Mouse (Mus musculus) lung, postnatal 0 days (tissue): ENCODE data around the gene Efna5. TPM values are rescaled to one million over a fixed set of nuclear protein-coding genes. Genes with fewer than 3 reads are reported as not detected.

Experiments
- ATAC-seq: fragments of 200-750 bp; cut with Nextera tagmentation; 2 replicates; pipeline ENCODE4 v1.8.0; 2017; ENCODE audit warnings: moderate library complexity
- DNase-seq: peaks from one replicate; pipeline ENCODE4 v3.0.0-alpha.2; 2016; ENCODE audit warnings: low spot score
- H3K27ac ChIP-seq: fragments of 300-500 bp; sonication (generic); 2 replicates; pipeline ENCODE4 v1.5.1; 2014; ENCODE audit warnings: antibody characterized with exemption, mild to moderate bottlenecking, low read length, mixed read lengths
- H3K27me3 ChIP-seq: fragments of 300-500 bp; sonication (generic); replicated peaks from 2 replicates; pipeline ENCODE4 v1.6.1; 2014; ENCODE audit warnings: low read length, mixed read lengths; ENCODE audit not compliant: insufficient read depth
- H3K36me3 ChIP-seq: fragments of 300-500 bp; sonication (generic); 2 replicates; pipeline ENCODE4 v1.6.1; 2014; ENCODE audit warnings: low read length, mixed read lengths; ENCODE audit not compliant: insufficient read depth
- H3K4me1 ChIP-seq: fragments of 300-500 bp; sonication (generic); 2 replicates; pipeline ENCODE4 v1.6.1; 2014; ENCODE audit warnings: antibody characterized with exemption, low read depth, low read length, mixed read lengths; ENCODE audit not compliant: insufficient read depth
- H3K4me2 ChIP-seq: fragments of 300-500 bp; sonication (generic); replicated peaks from 2 replicates; pipeline ENCODE4 v1.6.1; 2014; ENCODE audit warnings: low read depth, mild to moderate bottlenecking, low read length, moderate library complexity, mixed read lengths
- H3K4me3 ChIP-seq: fragments of 300-500 bp; sonication (generic); 2 replicates; pipeline ENCODE4 v1.5.1; 2014; ENCODE audit warnings: low read depth, low read length
- H3K9ac ChIP-seq: fragments of 300-500 bp; sonication (generic); replicated peaks from 2 replicates; pipeline ENCODE4 v1.6.1; 2014; ENCODE audit warnings: low read depth, mild to moderate bottlenecking
- H3K9me3 ChIP-seq: fragments of 300-500 bp; sonication (generic); 2 replicates; pipeline ENCODE4 v1.6.1; 2016; ENCODE audit warnings: low read length, mixed read lengths
- CTCF ChIP-seq: IDR thresholded peaks from 2 replicates; pipeline ENCODE4 v1.5.1; 2016; ENCODE audit warnings: antibody characterized with exemption, mild to moderate bottlenecking
- EP300 ChIP-seq: IDR thresholded peaks from 2 replicates; pipeline ENCODE4 v1.6.1; 2016; ENCODE audit warnings: antibody characterized with exemption, mild to moderate bottlenecking, control low read depth
- WGBS: fragments of 180-500 bp; shearing (Covaris S2); extraction: QIAGEN DNeasy Blood & Tissue Kit; methylation state at CpG from one replicate; pipeline ENCODE4 v1.1.7; 2014; 5-methylcytosine and 5-hydroxymethylcytosine counted together
- polyA plus RNA-seq: library from polyadenylated mRNA; unstranded; fragments of >200 nt; fragmentation: Nextera tagmentation; extraction: Ambion mirVana; gene quantifications from 2 replicates; pipeline ENCODE4 v1.2.1, GENCODE M21; 2015

The Efna5 gene
- polyA plus RNA-seq, 1 experiment from 2014 or later: 6.7 TPM

DNA sequence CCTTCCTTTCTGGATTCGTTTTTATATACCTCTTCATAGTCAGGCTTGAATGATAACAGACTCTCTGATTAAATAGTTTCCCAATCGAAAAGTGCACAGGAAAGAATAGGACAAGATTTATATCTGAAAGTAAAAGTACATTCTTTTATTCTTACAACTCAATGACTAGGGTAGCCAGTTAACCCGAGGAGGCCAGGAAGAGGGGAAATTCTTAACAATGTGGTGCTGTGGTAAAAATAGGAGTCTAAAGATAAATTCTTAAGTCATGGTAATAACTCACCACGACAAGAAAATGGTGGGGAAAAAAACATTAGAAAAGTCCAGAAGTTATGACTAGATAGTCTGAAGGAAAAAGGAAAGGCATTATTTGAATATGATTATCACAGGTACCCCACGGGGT lies 139.4 kb downstream of the Efna5 start:
- DNase-seq (no peak), ATAC-seq (no peak)
- TF ChIP-seq CTCF (no peak), EP300 (no peak)
- Histone ChIP-seq H3K4me2 (no peak overlapping the region), H3K4me3 (no peak overlapping the region), H3K27ac (no peak overlapping the region), H3K9me3 (no peaks in the 10 kb centered on the region), H3K9ac (no peak overlapping the region), H3K4me1 (no peaks in the 10 kb centered on the region), H3K27me3 (no peaks in the 10 kb centered on the region), H3K36me3 (no peaks in the 10 kb centered on the region)
- 46% methylated on average over 5 of the region's 5 CpGs for WGBS

DNA sequence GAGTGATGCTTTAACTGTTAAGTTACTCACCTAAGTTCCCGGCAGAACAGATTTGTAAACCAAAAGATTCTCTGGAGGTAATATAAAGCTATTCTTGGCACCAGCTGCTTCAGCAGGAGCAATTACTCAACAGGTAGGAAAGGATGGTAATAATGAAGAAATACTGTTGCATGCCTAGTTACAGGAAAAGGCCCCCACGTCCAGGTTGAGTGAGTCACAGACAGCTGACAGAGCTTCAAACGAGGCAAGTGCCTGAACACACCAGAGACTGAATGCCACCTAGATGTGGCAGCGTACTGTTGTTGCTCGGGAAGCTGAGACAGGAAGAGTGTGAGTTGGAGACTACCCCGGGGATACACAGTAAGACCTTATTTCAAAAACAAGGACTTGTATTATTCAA lies 140.1 kb downstream of the Efna5 start:
- Histone ChIP-seq H3K9ac (no peak overlapping the region), H3K9me3 (no peaks in the 10 kb centered on the region), H3K4me2 (no peak overlapping the region), H3K4me3 (no peak overlapping the region), H3K36me3 (no peaks in the 10 kb centered on the region), H3K27ac (no peak overlapping the region), H3K27me3 (no peaks in the 10 kb centered on the region), H3K4me1 (no peaks in the 10 kb centered on the region)
- ATAC-seq: no peak
- whole genome bisulfite sequencing: 64% methylated on average over 6 of the region's 6 CpGs
- TF ChIP-seq CTCF (no peak), EP300 (no peak)
- peak; percentile 13 for DNase-seq

DNA sequence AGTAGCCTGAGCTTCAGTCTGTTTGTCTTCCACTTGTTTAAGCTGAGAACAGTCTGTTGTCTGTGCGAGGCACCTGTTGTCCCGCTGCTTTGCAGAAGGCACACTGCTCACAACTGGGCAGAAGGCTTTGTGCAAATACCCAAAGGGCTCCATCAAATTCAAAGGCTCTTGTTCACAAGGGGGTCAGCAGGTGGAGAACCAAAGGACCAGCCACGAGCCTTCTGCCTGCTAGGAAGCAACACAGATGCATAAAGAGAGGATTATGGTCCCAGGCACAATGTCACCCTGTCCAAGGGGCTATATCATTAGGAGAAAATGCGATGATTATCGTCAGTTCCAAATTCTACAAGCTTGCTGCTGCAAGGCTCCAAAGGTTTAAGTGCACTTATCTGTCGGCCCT lies 141.1 kb downstream of the Efna5 start:
- DNase-seq: no peak
- Histone ChIP-seq H3K27ac (no peak overlapping the region), H3K36me3 (no peaks in the 10 kb centered on the region), H3K4me2 (no peak overlapping the region), H3K4me3 (no peak overlapping the region), H3K4me1 (no peaks in the 10 kb centered on the region), H3K27me3 (no peaks in the 10 kb centered on the region), H3K9ac (no peak overlapping the region), H3K9me3 (no peaks in the 10 kb centered on the region)
- no peak for ATAC-seq
- WGBS: 66% methylated on average over 6 of the region's 6 CpGs
- no peak for TF ChIP-seq EP300
- TF ChIP-seq CTCF: no peak

DNA sequence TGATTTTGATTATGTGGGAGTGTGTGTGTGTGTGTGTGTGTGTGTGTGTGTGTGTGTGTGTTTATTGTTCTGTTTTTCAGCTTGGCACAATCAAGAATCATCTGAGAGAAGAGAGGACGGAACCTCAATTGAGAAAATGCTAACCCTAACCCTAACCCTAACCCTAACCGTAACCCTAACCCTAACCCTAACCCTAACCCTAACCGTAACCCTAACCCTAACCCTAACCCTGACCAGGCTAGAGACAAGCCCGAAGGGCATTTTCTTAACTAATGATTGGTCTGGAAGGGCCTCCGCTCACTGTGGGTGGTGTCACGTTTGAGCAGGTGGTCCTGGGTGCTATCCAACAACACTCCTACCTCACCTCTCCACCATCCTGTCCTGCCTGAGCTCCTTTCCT lies 143.7 kb downstream of the Efna5 start:
- Histone ChIP-seq H3K27me3 (no peaks in the 10 kb centered on the region), H3K4me2 (no peak overlapping the region), H3K4me1 (no peaks in the 10 kb centered on the region), H3K9ac (no peak overlapping the region), H3K27ac (no peak overlapping the region), H3K9me3 (no peaks in the 10 kb centered on the region), H3K36me3 (no peaks in the 10 kb centered on the region), H3K4me3 (no peak overlapping the region)
- peak; percentile 62; the same call in 1 of the 2 replicates for ATAC-seq
- 87% methylated on average over 6 of the region's 6 CpGs for WGBS
- TF ChIP-seq CTCF (no peak), EP300 (no peak)
- no peak for DNase-seq

DNA sequence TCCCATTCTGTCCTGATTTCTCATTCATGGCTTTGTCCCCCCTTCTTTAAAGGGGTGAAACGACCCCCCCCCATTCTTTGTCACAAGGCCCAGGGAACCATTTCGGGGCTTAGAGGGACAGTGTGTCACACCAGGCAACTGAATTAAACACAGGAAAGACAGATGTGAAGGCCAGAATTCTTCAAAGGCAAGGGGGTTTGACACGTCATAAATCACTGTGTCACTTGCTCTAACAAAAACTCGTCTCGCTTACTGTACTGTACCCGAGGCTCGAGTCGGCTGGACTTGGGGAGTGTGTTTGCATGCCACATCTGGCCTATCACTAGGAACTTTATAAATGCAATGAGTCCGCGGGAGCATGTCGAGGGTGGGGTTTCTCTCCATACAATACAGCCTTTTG lies 145.2 kb downstream of the Efna5 start:
- Histone ChIP-seq H3K4me2 (no peak overlapping the region), H3K27me3 (no peaks in the 10 kb centered on the region), H3K36me3 (no peaks in the 10 kb centered on the region), H3K9me3 (no peaks in the 10 kb centered on the region), H3K4me1 (no peaks in the 10 kb centered on the region), H3K4me3 (no peak overlapping the region), H3K9ac (no peak overlapping the region), H3K27ac (no peak overlapping the region)
- DNase-seq (peak; percentile 24), ATAC-seq (peak; percentile 41)
- WGBS: 18% methylated on average over 11 of the region's 11 CpGs
- no peak for TF ChIP-seq EP300
- TF ChIP-seq CTCF: no peak

DNA sequence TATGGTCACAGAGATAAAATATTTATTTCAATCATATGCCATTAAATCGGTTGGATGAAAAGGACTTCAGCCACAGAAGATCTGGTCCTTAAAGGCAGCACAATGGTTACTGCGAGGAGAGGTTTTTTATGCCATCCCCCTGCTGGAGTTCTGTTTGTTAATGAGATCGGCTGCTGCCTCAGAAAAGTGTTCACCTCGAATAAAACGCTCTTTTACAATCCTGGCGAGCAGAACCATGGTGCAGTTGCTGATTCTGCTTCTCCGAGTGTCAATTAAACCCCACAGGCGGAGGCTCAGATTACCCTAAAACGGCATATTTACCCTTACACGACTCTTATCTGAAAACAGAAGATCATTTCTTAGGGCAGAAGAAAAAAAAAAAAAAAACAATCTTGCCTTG lies 146.2 kb downstream of the Efna5 start:
- TF ChIP-seq EP300 (no peak), CTCF (no peak)
- 30% methylated on average over 10 of the region's 10 CpGs for WGBS
- ATAC-seq (no peak), DNase-seq (no peak)
- Histone ChIP-seq H3K27ac (no peak overlapping the region), H3K27me3 (no peaks in the 10 kb centered on the region), H3K4me3 (no peak overlapping the region), H3K36me3 (no peaks in the 10 kb centered on the region), H3K9ac (no peak overlapping the region), H3K4me2 (no peak overlapping the region), H3K4me1 (no peaks in the 10 kb centered on the region), H3K9me3 (no peaks in the 10 kb centered on the region)

DNA sequence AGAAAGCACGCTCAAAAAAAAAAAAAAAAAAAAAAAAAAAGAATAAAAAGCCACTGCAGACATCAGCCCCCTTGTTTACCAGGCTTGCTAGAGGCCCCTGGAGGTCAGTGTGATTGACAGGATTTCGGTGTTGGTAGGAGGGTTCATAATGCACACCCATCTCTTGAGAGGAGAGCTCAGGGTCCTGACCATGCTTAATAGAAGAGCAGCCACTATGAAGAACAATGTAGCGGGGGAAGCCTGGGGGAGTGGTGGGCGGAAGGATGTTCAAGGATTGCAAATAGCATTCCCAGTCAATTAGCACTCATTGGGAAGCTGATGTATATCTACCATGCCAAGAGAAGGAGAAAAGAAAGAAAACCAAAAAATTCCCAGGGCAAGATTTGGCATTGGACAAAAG lies 147.1 kb downstream of the Efna5 start:
- DNase-seq (no peak), ATAC-seq (no peak)
- Histone ChIP-seq H3K9me3 (no peaks in the 10 kb centered on the region), H3K36me3 (no peaks in the 10 kb centered on the region), H3K9ac (no peak overlapping the region), H3K27ac (no peak overlapping the region), H3K4me1 (no peaks in the 10 kb centered on the region), H3K27me3 (no peaks in the 10 kb centered on the region), H3K4me3 (no peak overlapping the region), H3K4me2 (no peak overlapping the region)
- 52% methylated on average over 4 of the region's 4 CpGs for WGBS
- no peak for TF ChIP-seq CTCF
- TF ChIP-seq EP300: no peak
